Mouse (Mus musculus) ES-E14 (cell line): ENCODE data around the gene Cachd1. TPM values are rescaled to one million over a fixed set of nuclear protein-coding genes. Genes with fewer than 3 reads are reported as not detected.

Experiments
- DNase-seq: peaks from one replicate; pipeline ENCODE4 v3.0.0-alpha.2; 2013; ENCODE audit warnings: low read depth, low spot score
- H3K27ac ChIP-seq: 2 replicates; pipeline ENCODE4 v1.5.1; 2012; ENCODE audit warnings: low read depth, mild to moderate bottlenecking, low read length, moderate library complexity, mixed read lengths; ENCODE audit not compliant: poor library complexity, insufficient read depth, severe bottlenecking
- H3K36me3 ChIP-seq: 2 replicates; pipeline ENCODE4 v1.6.1; 2012; ENCODE audit warnings: mild to moderate bottlenecking, low read length, moderate library complexity, mixed read lengths; ENCODE audit not compliant: control insufficient read depth, poor library complexity, insufficient read depth, severe bottlenecking
- H3K4me1 ChIP-seq, 2 experiments: fragments of 150-350 bp in 1 of 2; sonication (generic) in 1 of 2; 2 replicates each; pipeline ENCODE4 v1.6.1; 2012; ENCODE audit warnings: low read length in 2 of 2, mild to moderate bottlenecking in 1 of 2, mixed read lengths in 1 of 2; ENCODE audit not compliant: control insufficient read depth in 2 of 2, insufficient read depth in 2 of 2, poor library complexity in 1 of 2
- H3K4me3 ChIP-seq, 2 experiments: fragments of 150-350 bp in 1 of 2; sonication (generic) in 1 of 2; 2 replicates each; pipeline ENCODE4 v1.5.1; 2012; ENCODE audit warnings: low read length in 2 of 2, low read depth in 1 of 2, mild to moderate bottlenecking in 1 of 2, mixed read lengths in 1 of 2; ENCODE audit not compliant: insufficient read depth in 1 of 2, poor library complexity in 1 of 2, severe bottlenecking in 1 of 2
- H3K9ac ChIP-seq: 2 replicates; pipeline ENCODE4 v1.6.1; 2012; ENCODE audit warnings: low read depth, mild to moderate bottlenecking, low read length, mixed read lengths; ENCODE audit not compliant: poor library complexity, insufficient read depth, severe bottlenecking
- H3K9me3 ChIP-seq: fragments of 150-350 bp; sonication (generic); 2 replicates; pipeline ENCODE4 v1.6.1; 2012; ENCODE audit warnings: low read depth, mild to moderate bottlenecking, low read length; ENCODE audit not compliant: control insufficient read depth, insufficient read depth
- CHD2 ChIP-seq: IDR thresholded peaks from 2 replicates; pipeline ENCODE4 v1.6.1; 2014; ENCODE audit warnings: mild to moderate bottlenecking, low read depth, low read length, inconsistent platforms
- HCFC1 ChIP-seq: IDR thresholded peaks from 2 replicates; pipeline ENCODE4 v1.6.1; 2012; ENCODE audit warnings: low read length, inconsistent platforms, borderline replicate concordance; ENCODE audit not compliant: insufficient read depth
- MAFK ChIP-seq: IDR thresholded peaks from 2 replicates; pipeline ENCODE4 v1.6.1; 2014; ENCODE audit warnings: mild to moderate bottlenecking, low read depth, low read length, inconsistent platforms; ENCODE audit not compliant: insufficient read depth
- ZC3H11A ChIP-seq: IDR thresholded peaks from 2 replicates; pipeline ENCODE4 v1.6.1; 2012; ENCODE audit warnings: low read depth, mild to moderate bottlenecking, inconsistent platforms, low read length, borderline replicate concordance
- ZNF384 ChIP-seq: IDR thresholded peaks from 2 replicates; pipeline ENCODE4 v1.6.1; 2012; ENCODE audit warnings: low read depth, low read length, inconsistent platforms
- in situ Hi-C, 2 experiments: fragments of 600-800 bp; cut with MboI; formaldehyde crosslinking; loops; one replicate each; pipeline ENCODE4 v1.15.1; 2025; ENCODE audit warnings: low sequenced_read_pairs in 2 of 2, inconsistent platforms in 1 of 2; ENCODE audit not compliant: unreplicated experiment in 2 of 2
- total RNA-seq: library from RNA; depleted of rRNA; stranded (reverse); fragments of 300-350 nt; gene quantifications from 2 replicates; pipeline ENCODE4 v1.2.3, GENCODE M21; 2012

Cachd1 gene
- total RNA-seq, 1 experiment, result 7.6 TPM

DNA sequence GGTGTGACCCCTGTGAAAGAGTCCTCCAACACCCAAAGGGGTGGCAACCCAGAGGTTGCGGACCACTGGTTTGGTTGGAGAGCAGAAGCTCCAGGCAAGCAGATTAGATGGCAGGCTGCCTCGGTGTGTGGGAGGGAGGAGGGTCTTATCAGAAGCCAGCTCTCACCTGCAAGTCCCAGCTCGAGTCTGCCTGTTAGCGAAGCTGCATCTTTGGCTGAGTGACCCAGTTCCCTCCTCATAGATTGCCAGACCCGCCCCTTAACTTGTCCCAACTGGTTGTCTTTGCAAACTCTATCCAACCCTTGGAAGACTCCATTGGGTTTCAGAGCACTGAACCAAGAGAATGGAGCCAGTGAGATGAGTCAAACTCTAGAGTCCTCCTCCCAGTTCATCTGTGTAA is 173.8 kb downstream of the Cachd1 start:
- Histone ChIP-seq H3K36me3 (peaks cover 3% of the 10 kb centered on the region; the same call in 1 of the 2 replicates), H3K9me3 (no peaks in the 10 kb centered on the region), H3K4me1 (no peaks in the 10 kb centered on the region), H3K9ac (no peak overlapping the region), H3K27ac (no peak overlapping the region), H3K4me3 (no peak overlapping the region)
- in situ Hi-C loops, result no loop called here
- TF ChIP-seq HCFC1 (no peak), ZNF384 (no peak), ZC3H11A (no peak), MAFK (no peak), CHD2 (no peak)
- no peak for DNase-seq

DNA sequence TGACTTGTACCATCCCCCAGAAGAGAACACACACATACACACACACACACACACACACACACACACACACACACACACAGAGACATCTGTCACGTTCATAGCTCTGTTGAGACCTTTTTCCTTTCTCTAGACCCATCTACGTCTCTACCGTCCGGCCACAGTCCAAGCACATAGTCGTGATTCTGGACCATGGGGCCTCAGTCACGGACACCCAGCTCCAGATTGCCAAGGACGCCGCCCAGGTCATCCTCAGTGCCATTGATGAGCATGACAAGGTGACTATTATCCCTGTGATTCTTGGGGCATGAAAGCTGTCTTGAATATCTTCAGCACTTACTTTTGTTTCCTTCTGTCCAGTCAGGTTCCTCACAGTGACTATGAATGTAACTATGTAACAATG is 175.4 kb downstream of the Cachd1 start:
- Histone ChIP-seq H3K9me3 (no peaks in the 10 kb centered on the region), H3K27ac (no peak overlapping the region), H3K36me3 (peaks cover 3% of the 10 kb centered on the region; the same call in 1 of the 2 replicates), H3K4me1 (no peaks in the 10 kb centered on the region), H3K9ac (no peak overlapping the region), H3K4me3 (no peak overlapping the region)
- TF ChIP-seq CHD2 (no peak), HCFC1 (no peak), ZC3H11A (no peak), ZNF384 (no peak), MAFK (no peak)
- no peak for DNase-seq
- in situ Hi-C loops, result no loop called here

DNA sequence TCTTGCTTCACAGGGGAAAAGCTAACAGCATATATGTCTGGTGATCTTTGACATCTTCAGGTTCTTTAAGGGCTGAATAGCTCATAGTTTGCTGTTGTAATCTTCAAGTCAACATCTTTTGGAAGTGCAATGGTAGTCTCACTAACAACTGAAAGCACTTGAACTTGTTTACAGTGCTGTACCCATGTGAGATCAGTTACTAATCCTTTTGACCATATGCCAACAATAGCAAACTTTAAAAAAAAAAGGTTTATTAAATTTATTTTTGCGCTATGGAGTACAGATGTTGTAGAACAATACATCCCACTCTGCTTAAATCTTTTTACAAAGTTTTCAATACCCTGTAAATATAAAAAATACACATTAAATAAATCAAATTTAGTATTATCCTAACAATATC is 186.9 kb downstream of the Cachd1 start:
- Histone ChIP-seq H3K27ac (no peak overlapping the region), H3K36me3 (no peaks in the 10 kb centered on the region), H3K4me3 (no peak overlapping the region), H3K9me3 (no peaks in the 10 kb centered on the region), H3K9ac (no peak overlapping the region), H3K4me1 (no peaks in the 10 kb centered on the region)
- no peak for TF ChIP-seq ZC3H11A
- TF ChIP-seq MAFK, result no peak
- TF ChIP-seq HCFC1, result no peak
- TF ChIP-seq CHD2, result no peak
- TF ChIP-seq ZNF384, result no peak
- DNase-seq, result no peak
- in situ Hi-C loops, result no loop called here

DNA sequence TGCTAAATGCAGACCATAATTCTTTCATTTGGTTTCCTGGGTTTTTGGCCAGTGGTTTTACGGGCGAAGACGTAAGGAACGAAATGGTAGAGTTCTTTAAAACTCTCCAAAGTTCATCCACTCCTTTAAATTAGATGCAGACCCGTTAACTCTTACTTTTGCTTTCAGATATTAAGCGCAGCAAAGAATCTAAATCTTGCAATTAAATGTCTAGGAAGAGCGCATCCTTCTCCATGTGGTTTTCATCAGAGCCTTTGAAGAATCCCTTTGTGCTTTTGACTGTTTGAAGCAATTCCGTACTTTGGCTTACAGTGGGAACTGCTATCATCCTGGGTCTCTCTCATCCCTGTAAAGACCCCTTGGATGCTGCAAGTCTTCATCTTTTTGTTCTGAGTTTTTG is 187.3 kb downstream of the Cachd1 start:
- in situ Hi-C loops, result no loop called here
- H3K27ac ChIP-seq, result no peak overlapping the region
- TF ChIP-seq CHD2 (no peak), ZNF384 (no peak), MAFK (no peak), HCFC1 (no peak), ZC3H11A (no peak)
- H3K36me3 ChIP-seq, result no peaks in the 10 kb centered on the region
- no peak overlapping the region for H3K4me3 ChIP-seq
- H3K9me3 ChIP-seq, result no peaks in the 10 kb centered on the region
- no peaks in the 10 kb centered on the region for H3K4me1 ChIP-seq
- DNase-seq, result no peak
- H3K9ac ChIP-seq, result no peak overlapping the region
